Mouse (Mus musculus): ENCODE measurements around the gene Drosha.

DNA sequence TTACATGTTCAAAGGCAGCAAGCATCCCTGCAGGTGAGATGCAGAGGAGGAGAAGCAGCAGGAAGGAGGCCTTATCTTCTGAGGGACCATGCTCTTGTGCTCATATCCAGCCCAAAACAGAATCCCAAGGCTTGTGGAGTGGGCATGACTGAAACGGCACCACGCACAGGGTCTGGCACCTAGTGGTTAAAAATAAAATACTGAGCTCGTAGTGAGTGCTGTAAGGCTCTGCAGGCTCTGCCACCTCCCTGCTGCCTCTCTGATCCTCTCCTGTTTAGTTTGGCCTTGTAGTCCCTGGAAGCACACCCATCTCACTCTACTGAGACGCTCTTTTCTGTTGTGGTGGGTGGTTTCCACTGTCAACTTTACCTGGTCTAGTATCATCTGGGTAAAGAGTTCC, 52.3 kb downstream of the Drosha start:
- TF ChIP-seq GATA1 (IDR thresholded peaks at IDR 0.05; ENCODE audit: low read length), result no peak
- TF ChIP-seq TAL1 (IDR thresholded peaks at IDR 0.05; ENCODE audit: low read length), result no peak

Data from erythroblast, embryonic 14.5 days (primary cell).